Mouse (Mus musculus) MEL (cell line): Measurements from ENCODE around the gene Cela3b. TPM values are rescaled to one million over a fixed set of nuclear protein-coding genes. Genes with fewer than 3 reads are reported as not detected.

ENCODE experiments used
- DNase-seq: peaks from one replicate; pipeline ENCODE4 v3.0.0; 2011; ENCODE audit warnings: low read depth, low spot score
- H3K27ac ChIP-seq: 2 replicates; pipeline ENCODE4 v1.5.1; 2012; ENCODE audit warnings: low read depth, mild to moderate bottlenecking, control low read depth, low read length, moderate library complexity; ENCODE audit not compliant: control insufficient read depth
- H3K27me3 ChIP-seq, 2 experiments: fragments of 150-350 bp in 1 of 2; sonication (generic) in 1 of 2; 2 replicates each; pipeline ENCODE4 v1.6.1; 2012; ENCODE audit warnings: low read length in 2 of 2, mild to moderate bottlenecking in 2 of 2, improper control_type of control experiment in 1 of 2, moderate library complexity in 1 of 2; ENCODE audit not compliant: insufficient read depth in 2 of 2, control insufficient read depth in 1 of 2
- H3K36me3 ChIP-seq, 2 experiments: 2 replicates each; pipeline ENCODE4 v1.6.1; 2012 to 2014; ENCODE audit warnings: low read length in 2 of 2, improper control_type of control experiment in 1 of 2, inconsistent platforms in 1 of 2, mild to moderate bottlenecking in 1 of 2; ENCODE audit not compliant: insufficient read depth in 2 of 2, control insufficient read depth in 1 of 2
- H3K4me1 ChIP-seq, 2 experiments: fragments of 150-350 bp in 1 of 2; sonication (generic) in 1 of 2; 2 replicates each; pipeline ENCODE4 v1.6.1; 2012; ENCODE audit warnings: low read length in 2 of 2, improper control_type of control experiment in 1 of 2, mild to moderate bottlenecking in 1 of 2; ENCODE audit not compliant: insufficient read depth in 2 of 2, control insufficient read depth in 1 of 2
- H3K4me3 ChIP-seq, 2 experiments: fragments of 150-350 bp in 1 of 2; sonication (generic) in 1 of 2; 2 replicates each; pipeline ENCODE4 v1.5.1; 2012; ENCODE audit warnings: low read depth in 2 of 2, low read length in 2 of 2, mild to moderate bottlenecking in 2 of 2, moderate library complexity in 2 of 2, control low read depth in 1 of 2, improper control_type of control experiment in 1 of 2; ENCODE audit not compliant: control insufficient read depth in 1 of 2, insufficient read depth in 1 of 2
- H3K79me2 ChIP-seq: 2 replicates; pipeline ENCODE4 v1.6.1; 2012; ENCODE audit warnings: mild to moderate bottlenecking, low read length, moderate library complexity; ENCODE audit not compliant: control insufficient read depth, poor library complexity, insufficient read depth
- H3K9ac ChIP-seq: 2 replicates; pipeline ENCODE4 v1.6.1; 2012; ENCODE audit warnings: low read depth, mild to moderate bottlenecking, control low read depth, low read length, moderate library complexity; ENCODE audit not compliant: control insufficient read depth, poor library complexity, severe bottlenecking
- H3K9me3 ChIP-seq: fragments of 150-350 bp; sonication (generic); replicated peaks from 2 replicates; pipeline ENCODE4 v1.6.1; 2012; ENCODE audit warnings: mild to moderate bottlenecking, low read length, improper control_type of control experiment, moderate library complexity; ENCODE audit not compliant: insufficient read depth
- CHD1 ChIP-seq: IDR thresholded peaks from 2 replicates; pipeline ENCODE4 v1.6.1; 2012; ENCODE audit warnings: low read depth, mild to moderate bottlenecking, inconsistent platforms, low read length, improper control_type of control experiment
- CHD2 ChIP-seq: IDR thresholded peaks from 2 replicates; pipeline ENCODE4 v1.6.1; 2011; ENCODE audit warnings: low read length, improper control_type of control experiment
- ELF1 ChIP-seq: IDR thresholded peaks from 2 replicates; pipeline ENCODE4 v1.6.1; 2014; ENCODE audit warnings: low read depth, mild to moderate bottlenecking, inconsistent platforms, low read length, improper control_type of control experiment, moderate library complexity
- EP300 ChIP-seq, 2 experiments: IDR thresholded peaks; 2 replicates each; pipeline ENCODE4 v1.6.1; 2011; ENCODE audit warnings: improper control_type of control experiment in 2 of 2, low read length in 2 of 2, low read depth in 1 of 2, mild to moderate bottlenecking in 1 of 2
- GATA1 ChIP-seq: IDR thresholded peaks from 2 replicates; pipeline ENCODE4 v1.6.1; 2011; ENCODE audit warnings: low read depth, low read length, improper control_type of control experiment
- MAZ ChIP-seq: IDR thresholded peaks from 2 replicates; pipeline ENCODE4 v1.6.1; 2012; ENCODE audit warnings: low read depth, mild to moderate bottlenecking, inconsistent platforms, low read length, improper control_type of control experiment
- MEF2A ChIP-seq: IDR thresholded peaks from 2 replicates; pipeline ENCODE4 v1.6.1; 2014; ENCODE audit warnings: low read depth, mild to moderate bottlenecking, inconsistent platforms, low read length, improper control_type of control experiment; ENCODE audit not compliant: poor library complexity, insufficient replicate concordance, severe bottlenecking; ENCODE audit errors: extremely low read depth
- NRF1 ChIP-seq: IDR thresholded peaks from 2 replicates; pipeline ENCODE4 v1.6.1; 2014; ENCODE audit warnings: low read depth, mild to moderate bottlenecking, inconsistent platforms, low read length, improper control_type of control experiment, moderate library complexity; ENCODE audit not compliant: poor library complexity, insufficient read depth, severe bottlenecking
- POLR2A ChIP-seq, 2 experiments: IDR thresholded peaks; 2 replicates each; pipeline ENCODE4 v1.6.1; 2011 to 2012; ENCODE audit warnings: low read length in 2 of 2, mild to moderate bottlenecking in 2 of 2, control low read depth in 1 of 2, improper control_type of control experiment in 1 of 2, low read depth in 1 of 2, moderate library complexity in 1 of 2; ENCODE audit not compliant: control insufficient read depth in 1 of 2, insufficient read depth in 1 of 2, poor library complexity in 1 of 2
- RAD21 ChIP-seq: IDR thresholded peaks from 2 replicates; pipeline ENCODE4 v1.6.1; 2011; ENCODE audit warnings: mild to moderate bottlenecking, low read depth, low read length, improper control_type of control experiment
- RCOR1 ChIP-seq: IDR thresholded peaks from 2 replicates; pipeline ENCODE4 v1.6.1; 2012; ENCODE audit warnings: low read depth, mild to moderate bottlenecking, inconsistent platforms, low read length, improper control_type of control experiment
- SIN3A ChIP-seq: IDR thresholded peaks from 2 replicates; pipeline ENCODE4 v1.6.1; 2012; ENCODE audit warnings: low read length, improper control_type of control experiment, inconsistent platforms
- TAL1 ChIP-seq: IDR thresholded peaks from 2 replicates; pipeline ENCODE4 v1.6.1; 2012; ENCODE audit warnings: mild to moderate bottlenecking, inconsistent platforms, low read length, moderate library complexity, mixed read lengths
- TBP ChIP-seq: IDR thresholded peaks from 2 replicates; pipeline ENCODE4 v1.8.0; 2011; ENCODE audit warnings: low read depth, low read length, improper control_type of control experiment
- TCF12 ChIP-seq: IDR thresholded peaks from 2 replicates; pipeline ENCODE4 v1.6.1; 2014; ENCODE audit warnings: low read depth, mild to moderate bottlenecking, inconsistent platforms, low read length, improper control_type of control experiment, moderate library complexity
- UBTF ChIP-seq: IDR thresholded peaks from 2 replicates; pipeline ENCODE4 v1.6.1; 2012; ENCODE audit warnings: low read depth, mild to moderate bottlenecking, inconsistent platforms, low read length, improper control_type of control experiment, moderate library complexity, borderline replicate concordance; ENCODE audit not compliant: insufficient read depth
- USF1 ChIP-seq: IDR thresholded peaks from 2 replicates; pipeline ENCODE4 v1.6.1; 2014; ENCODE audit warnings: low read depth, mild to moderate bottlenecking, inconsistent platforms, low read length, improper control_type of control experiment, moderate library complexity
- USF2 ChIP-seq, 2 experiments: IDR thresholded peaks; 2 replicates each; pipeline ENCODE4 v1.6.1; 2011 to 2012; ENCODE audit warnings: improper control_type of control experiment in 2 of 2, low read length in 2 of 2, borderline replicate concordance in 1 of 2, inconsistent platforms in 1 of 2, low read depth in 1 of 2, mild to moderate bottlenecking in 1 of 2; ENCODE audit not compliant: insufficient read depth in 1 of 2
- ZC3H11A ChIP-seq: IDR thresholded peaks from 2 replicates; pipeline ENCODE4 v1.6.1; 2012; ENCODE audit warnings: low read depth, mild to moderate bottlenecking, inconsistent platforms, low read length, improper control_type of control experiment
- ZMIZ1 ChIP-seq: IDR thresholded peaks from 2 replicates; pipeline ENCODE4 v1.6.1; 2012; ENCODE audit warnings: low read depth, mild to moderate bottlenecking, inconsistent platforms, low read length, improper control_type of control experiment, moderate library complexity
- ZNF384 ChIP-seq: IDR thresholded peaks from 2 replicates; pipeline ENCODE4 v1.6.1; 2012; ENCODE audit warnings: low read depth, mild to moderate bottlenecking, inconsistent platforms, low read length, improper control_type of control experiment
- polyA plus RNA-seq, 2 experiments: library from polyadenylated mRNA; stranded (reverse) in 1 of 2; unstranded in 1 of 2; fragments of >175 nt in 1 of 2; fragments of >200 nt in 1 of 2; gene quantifications; 2 replicates each; pipeline versions ENCODE4 v1.2.1 to v1.2.4; 2012; ENCODE audit warnings: low replicate concordance in 2 of 2, low read depth in 1 of 2; ENCODE audit not compliant: insufficient read length in 2 of 2, insufficient read depth in 1 of 2, missing spikeins in 1 of 2
- total RNA-seq: library from RNA; depleted of rRNA; stranded (reverse); fragments of 300-350 nt; gene quantifications from 2 replicates; pipeline ENCODE4 v1.2.3, GENCODE M21; 2012

Cela3b gene
- total and polyA plus RNA-seq, 3 experiments, result not detected

- Histone ChIP-seq H3K36me3 (0 out of 4 replicates have a peak, but pooled peaks cover 0 to 2% of the 10 kb centered on the region in 2 experiments), H3K79me2 (0 out of 2 replicates have a peak, but pooled peaks cover 3% of the 10 kb centered on the region), H3K27ac (no peak overlapping the region), H3K4me1 (peaks cover 0 to 2% of the 10 kb centered on the region in 2 experiments; a peak in 1 of 4 replicates), H3K9ac (no peak overlapping the region), H3K27me3 (no peaks in the 10 kb centered on the region), H3K9me3 (no peaks in the 10 kb centered on the region), H3K4me3 (0 out of 4 replicates have a peak overlapping the region, but pooled peaks of 1 of the 2 experiments have one; percentile 19)
- TF ChIP-seq GATA1, result no peak
- TF ChIP-seq USF2 (IDR thresholded peaks at IDR 0.05; ENCODE audit: borderline replicate concordance in 1 of 2, insufficient read depth in 1 of 2, low read depth in 1 of 2, low read length in 2 of 2), result no peak
- no peak for DNase-seq
Measured at GRCm38 (mm10) chr4:137380702-137381605, 49.4 kb downstream of the Cela3b start.

- no peak for TF ChIP-seq TCF12
- TF ChIP-seq ELF1, result no peak
- TF ChIP-seq, all 39 proteins: peak for 0
- no peaks in the 10 kb centered on the region for H3K27me3 ChIP-seq
- DNase-seq, result no peak
- 0 out of 2 replicates have a peak, but pooled peaks cover 3% of the 10 kb centered on the region for H3K79me2 ChIP-seq
- no peaks in the 10 kb centered on the region for H3K9me3 ChIP-seq
- H3K9ac ChIP-seq, result no peak overlapping the region
- no peak overlapping the region for H3K27ac ChIP-seq
- no peak overlapping the region for H3K4me3 ChIP-seq
- 0 out of 4 replicates have a peak, but pooled peaks cover 0 to 2% of the 10 kb centered on the region in 2 experiments for H3K36me3 ChIP-seq
- H3K4me1 ChIP-seq, result peaks cover 0 to 2% of the 10 kb centered on the region in 2 experiments; a peak in 1 of 4 replicates
Measured at GRCm38 (mm10) chr4:137379713-137380255, 50.6 kb downstream of the Cela3b start.

- Histone ChIP-seq H3K36me3 (0 out of 4 replicates have a peak, but pooled peaks cover 0 to 2% of the 10 kb centered on the region in 2 experiments), H3K27me3 (no peaks in the 10 kb centered on the region)
Measured at GRCm38 (mm10) chr4:137379085-137379484, 51.3 kb downstream of the Cela3b start.

More at GRCm38 (mm10) chr4:137379085-137379484, 51.3 kb downstream of the Cela3b start:
- H3K9ac ChIP-seq, result no peak overlapping the region
- TF ChIP-seq ZNF384 (no peak), EP300 (IDR thresholded peaks at IDR 0.05; ENCODE audit: low read depth in 1 of 2, low read length in 2 of 2) (no peak), RAD21 (no peak), POLR2A (IDR thresholded peaks at IDR 0.05; ENCODE audit: control insufficient read depth in 1 of 2, insufficient read depth in 1 of 2, low read depth in 1 of 2, low read length in 2 of 2, poor library complexity in 1 of 2) (no peak), ZC3H11A (no peak), TCF12 (no peak), USF2 (IDR thresholded peaks at IDR 0.05; ENCODE audit: borderline replicate concordance in 1 of 2, insufficient read depth in 1 of 2, low read depth in 1 of 2, low read length in 2 of 2) (no peak), TAL1 (no peak), SIN3A (no peak), MAZ (no peak), ZMIZ1 (no peak), RCOR1 (no peak), CHD1 (no peak), UBTF (no peak), NRF1 (no peak), TBP (no peak), CHD2 (no peak), MEF2A (no peak), USF1 (no peak)
- H3K9me3 ChIP-seq, result no peaks in the 10 kb centered on the region
- H3K4me1 ChIP-seq, result peaks cover 0 to 2% of the 10 kb centered on the region in 2 experiments; a peak in 1 of 4 replicates
- H3K79me2 ChIP-seq, result 0 out of 2 replicates have a peak, but pooled peaks cover 3% of the 10 kb centered on the region
- H3K4me3 ChIP-seq, result no peak overlapping the region
- H3K27ac ChIP-seq, result no peak overlapping the region
- DNase-seq, result no peak
